In genomic region chr17:86988161-86988560, GRCm38 (mm10) we compare ENCODE assay signal across 11 mouse cellular contexts. TPM values are rescaled to one million over a fixed set of nuclear protein-coding genes. Genes with fewer than 3 reads are reported as not detected.
A peak's percentile ranks its signal among the peaks of the same experiment; 100 is the strongest.
DNase-seq lines count a peak whose midpoint lies in the region; ATAC-seq and TF ChIP-seq lines count a peak whose summit lies in the region.
"Had no signal": no experiment of that assay in that cellular context is flagged by ENCODE, and none has a peak within 500 bp of the region (broad histone marks: within the 10 kb centered on the region; RNA-seq: fewer than 3 reads in every experiment).

No protein-coding gene starts in this region.

- WGBS in hindbrain, embryonic 11.5 days: 89% methylated on average over 5 of the region's 5 CpGs
- 88% methylated on average over 5 of the region's 5 CpGs for WGBS in hindbrain, embryonic 10.5 days
- 86% methylated on average over 5 of the region's 5 CpGs for WGBS in thymus, adult 2 months
- WGBS in midbrain, embryonic 13.5 days: 56% methylated on average over 5 of the region's 5 CpGs

- H3K9ac ChIP-seq in hindbrain, embryonic 11.5 days (ENCODE audit: low read depth, low read length): no peak overlapping the region
- no peak overlapping the region for H3K9ac ChIP-seq in midbrain, embryonic 13.5 days (replicated peaks)
- H3K9ac ChIP-seq: hindbrain, embryonic 15.5 days had no signal

- TF ChIP-seq POLR2A in thymus, adult 2 months (IDR thresholded peaks at IDR 0.05; ENCODE audit: control insufficient read depth, extremely low read depth, insufficient read depth, low read length, poor library complexity): no peak

- no peaks in the 10 kb centered on the region for H3K27me3 ChIP-seq in hindbrain, embryonic 11.5 days (ENCODE audit: control insufficient read depth, insufficient read depth, low read length)
- H3K27me3 ChIP-seq in hindbrain, embryonic 10.5 days (ENCODE audit: insufficient read depth, poor library complexity, severe bottlenecking): no peaks in the 10 kb centered on the region
- no peaks in the 10 kb centered on the region for H3K27me3 ChIP-seq in thymus, adult 2 months (ENCODE audit: control insufficient read depth, insufficient read depth, low read length)
- H3K27me3 ChIP-seq in midbrain, embryonic 13.5 days: no peaks in the 10 kb centered on the region
- H3K27me3 ChIP-seq: hindbrain, embryonic 15.5 days had no signal

- no peak overlapping the region for H3K27ac ChIP-seq in hindbrain, embryonic 11.5 days (ENCODE audit: low read depth, low read length)
- H3K27ac ChIP-seq in hindbrain, embryonic 10.5 days: no peak overlapping the region; the same call in 1 of the 2 replicates
- H3K27ac ChIP-seq in thymus, adult 2 months (ENCODE audit: control insufficient read depth, insufficient read depth, low read length): no peak overlapping the region
- H3K27ac ChIP-seq in midbrain, embryonic 13.5 days: no peak overlapping the region
- H3K27ac ChIP-seq: hindbrain, embryonic 15.5 days had no signal

- no peaks in the 10 kb centered on the region for H3K36me3 ChIP-seq in hindbrain, embryonic 11.5 days (ENCODE audit: control insufficient read depth, insufficient read depth, low read length)
- 0 out of 2 replicates have a peak, but pooled peaks cover 3% of the 10 kb centered on the region for H3K36me3 ChIP-seq in hindbrain, embryonic 10.5 days
- H3K36me3 ChIP-seq in thymus, adult 2 months (ENCODE audit: control insufficient read depth, insufficient read depth, low read length): no peaks in the 10 kb centered on the region
- no peaks in the 10 kb centered on the region for H3K36me3 ChIP-seq in midbrain, embryonic 13.5 days
- H3K36me3 ChIP-seq: hindbrain, embryonic 15.5 days had no signal

- no peak for ATAC-seq in hindbrain, embryonic 11.5 days (ENCODE audit: low FRiP score)
- peak; percentile 63 for ATAC-seq in midbrain, embryonic 13.5 days

- H3K4me1 ChIP-seq in hindbrain, embryonic 11.5 days (replicated peaks; ENCODE audit: control insufficient read depth, insufficient read depth, low read length): no peaks in the 10 kb centered on the region; the same call in 1 of the 2 replicates
- H3K4me1 ChIP-seq in hindbrain, embryonic 10.5 days (replicated peaks): peaks cover 37% of the 10 kb centered on the region
- no peaks in the 10 kb centered on the region for H3K4me1 ChIP-seq in thymus, adult 2 months (replicated peaks; ENCODE audit: control insufficient read depth, insufficient read depth, low read length)
- H3K4me1 ChIP-seq in midbrain, embryonic 13.5 days (replicated peaks): peaks cover 31% of the 10 kb centered on the region

- no peak for TF ChIP-seq CTCF in thymus, adult 2 months (IDR thresholded peaks at IDR 0.05; ENCODE audit: borderline replicate concordance, control insufficient read depth, extremely low read depth, insufficient read depth, low read length, poor library complexity)

- no peak overlapping the region for H3K4me2 ChIP-seq in hindbrain, embryonic 11.5 days (replicated peaks; ENCODE audit: low read depth, low read length)
- no peak overlapping the region for H3K4me2 ChIP-seq in midbrain, embryonic 13.5 days (replicated peaks)
- H3K4me2 ChIP-seq: hindbrain, embryonic 15.5 days had no signal

- no peak overlapping the region for H3K4me3 ChIP-seq in hindbrain, embryonic 11.5 days (ENCODE audit: low read depth, low read length)
- H3K4me3 ChIP-seq in hindbrain, embryonic 10.5 days: no peak overlapping the region
- no peak overlapping the region for H3K4me3 ChIP-seq in thymus, adult 2 months (ENCODE audit: control insufficient read depth, insufficient read depth, low read length)
- no peak overlapping the region for H3K4me3 ChIP-seq in midbrain, embryonic 13.5 days (replicated peaks)
- H3K4me3 ChIP-seq: hindbrain, embryonic 15.5 days had no signal

- no peaks in the 10 kb centered on the region for H3K9me3 ChIP-seq in hindbrain, embryonic 11.5 days (ENCODE audit: control insufficient read depth, low read length)
- H3K9me3 ChIP-seq in hindbrain, embryonic 10.5 days: no peaks in the 10 kb centered on the region
- H3K9me3 ChIP-seq in midbrain, embryonic 13.5 days: no peaks in the 10 kb centered on the region
- H3K9me3 ChIP-seq: hindbrain, embryonic 15.5 days had no signal

- DNase-seq in hindbrain, embryonic 11.5 days (ENCODE audit: low spot score): peak; percentile 4
- DNase-seq in hindbrain, embryonic 10.5 days (ENCODE audit: low spot score): no peak
- peak; percentile 50 for DNase-seq in thymus, adult 2 months
- DNase-seq in thymus, postnatal 0 days (ENCODE audit: low spot score): no peak
- peak; percentile 54 for DNase-seq in thymus, postnatal 4 days
- no peak for DNase-seq in cerebellum, postnatal 14 days
- DNase-seq in ovary, postnatal 14 days (ENCODE audit: low spot score): no peak
- DNase-seq: gastrocnemius, postnatal 36 days had no signal

RNA-seq across cellular contexts. Expression of gene Rhoq, which starts 25.3 kb away (rescaled TPM):
- polyA plus RNA-seq in hindbrain, embryonic 11.5 days (2014; fragmentation: Nextera tagmentation; extraction: Ambion mirVana): 10.7 and 13.1 TPM in 2 replicates
- polyA plus RNA-seq in hindbrain, embryonic 10.5 days (2016; fragmentation: Nextera tagmentation; extraction: Ambion mirVana): 8.4 and 9.7 TPM in 2 replicates
- polyA plus RNA-seq in thymus, adult 2 months (2012; rRNA removed): 11.5 and 14.5 TPM in 2 replicates
- 3.1 and 3.8 TPM in 2 replicates for polyA plus RNA-seq in thymus, postnatal 0 days (2015; fragmentation: Nextera tagmentation; extraction: Ambion mirVana)
- polyA plus RNA-seq in midbrain, embryonic 13.5 days (2015; fragmentation: Nextera tagmentation; extraction: Ambion mirVana): 6.5 and 7.0 TPM in 2 replicates

RNA-seq across cellular contexts. Expression of gene Pigf, which starts 37.0 kb away (rescaled TPM):
- polyA plus RNA-seq in hindbrain, embryonic 11.5 days (2014; fragmentation: Nextera tagmentation; extraction: Ambion mirVana): 42.3 and 45.2 TPM in 2 replicates
- polyA plus RNA-seq in hindbrain, embryonic 10.5 days (2016; fragmentation: Nextera tagmentation; extraction: Ambion mirVana): 43.4 and 50.4 TPM in 2 replicates
- 4.8 TPM in 2 replicates for polyA plus RNA-seq in thymus, adult 2 months (2012; rRNA removed)
- 25.8 and 26.9 TPM in 2 replicates for polyA plus RNA-seq in thymus, postnatal 0 days (2015; fragmentation: Nextera tagmentation; extraction: Ambion mirVana)
- polyA plus RNA-seq in midbrain, embryonic 13.5 days (2015; fragmentation: Nextera tagmentation; extraction: Ambion mirVana): 37.1 and 38.4 TPM in 2 replicates

RNA-seq across cellular contexts. Expression of gene Cript, which starts 37.2 kb away (rescaled TPM):
- 212 and 226 TPM in 2 replicates for polyA plus RNA-seq in hindbrain, embryonic 11.5 days (2014; fragmentation: Nextera tagmentation; extraction: Ambion mirVana)
- polyA plus RNA-seq in hindbrain, embryonic 10.5 days (2016; fragmentation: Nextera tagmentation; extraction: Ambion mirVana): 160 and 195 TPM in 2 replicates
- 12.6 and 16.8 TPM in 2 replicates for polyA plus RNA-seq in thymus, adult 2 months (2012; rRNA removed)
- polyA plus RNA-seq in thymus, postnatal 0 days (2015; fragmentation: Nextera tagmentation; extraction: Ambion mirVana): 200 TPM in 2 replicates
- 237 and 269 TPM in 2 replicates for polyA plus RNA-seq in midbrain, embryonic 13.5 days (2015; fragmentation: Nextera tagmentation; extraction: Ambion mirVana)

RNA-seq across cellular contexts. Expression of gene Atp6v1e2, which starts 40.5 kb away (rescaled TPM):
- polyA plus RNA-seq in hindbrain, embryonic 11.5 days (2014; fragmentation: Nextera tagmentation; extraction: Ambion mirVana): not detected in 2 replicates
- not detected in 2 replicates for polyA plus RNA-seq in hindbrain, embryonic 10.5 days (2016; fragmentation: Nextera tagmentation; extraction: Ambion mirVana)
- not detected in 2 replicates for polyA plus RNA-seq in thymus, adult 2 months (2012; rRNA removed)
- polyA plus RNA-seq in thymus, postnatal 0 days (2015; fragmentation: Nextera tagmentation; extraction: Ambion mirVana): not detected in 2 replicates
- polyA plus RNA-seq in midbrain, embryonic 13.5 days (2015; fragmentation: Nextera tagmentation; extraction: Ambion mirVana): not detected in 2 replicates
- polyA plus RNA-seq: liver, embryonic 16.5 days had no signal

Comparison
In these comparisons a context has a peak if more than half of its experiments do, and no peak if none do; other contexts are left out.
1. DNase-seq: peak in hindbrain, embryonic 11.5 days (single experiment), thymus, adult 2 months (single experiment) and thymus, postnatal 4 days (single experiment); none in hindbrain, embryonic 10.5 days (single experiment), thymus, postnatal 0 days (single experiment), cerebellum, postnatal 14 days (0 of 2) and ovary, postnatal 14 days (single experiment).